Mouse (Mus musculus): Measurements from ENCODE around the gene Ets2. TPM values are rescaled to one million over a fixed set of nuclear protein-coding genes. Genes with fewer than 3 reads are reported as not detected.

Gene Ets2
- polyA plus RNA-seq, 1 experiment from 2014 or later, result 124 TPM

- no peak overlapping the region for H3K4me3 ChIP-seq (replicated peaks)
- H3K9me3 ChIP-seq, result no peaks in the 10 kb centered on the region
- no peaks in the 10 kb centered on the region for H3K36me3 ChIP-seq
- H3K9ac ChIP-seq (replicated peaks), result no peak overlapping the region
- H3K4me2 ChIP-seq, result no peak overlapping the region
- H3K27me3 ChIP-seq, result peaks cover 2% of the 10 kb centered on the region; the same call in 1 of the 2 replicates
- ATAC-seq (ENCODE audit: insufficient number of reproducible peaks, insufficient read depth, low FRiP score, low TSS enrichment, low read depth), result no peak
- H3K4me1 ChIP-seq (replicated peaks), result peaks cover 26% of the 10 kb centered on the region
- no peak overlapping the region for H3K27ac ChIP-seq
- WGBS, result 61% methylated on average over 19 of the region's 19 CpGs
These were observed 33.5 kb upstream of the Ets2 start for GRCm38 (mm10) chr16:95668151-95668993.

GRCm38 (mm10) chr16:95674452-95674921 lies 27.4 kb upstream of the Ets2 start:
- Histone ChIP-seq H3K36me3 (no peaks in the 10 kb centered on the region), H3K4me2 (peak overlapping the region; percentile 44), H3K27ac (peak overlapping the region; percentile 89), H3K4me1 (replicated peaks) (peaks cover 19% of the 10 kb centered on the region), H3K9me3 (no peaks in the 10 kb centered on the region), H3K27me3 (peaks cover 5% of the 10 kb centered on the region; the same call in 1 of the 2 replicates), H3K9ac (replicated peaks) (0 out of 2 replicates have a peak overlapping the region, but pooled peaks have one; percentile 31), H3K4me3 (replicated peaks) (peak overlapping the region; percentile 17)
- peak; percentile 43; the same call in 1 of the 2 replicates for ATAC-seq (ENCODE audit: insufficient number of reproducible peaks, insufficient read depth, low FRiP score, low TSS enrichment, low read depth)
- WGBS, result 28% methylated on average over 5 of the region's 5 CpGs

GRCm38 (mm10) chr16:95675212-95675611 lies 26.7 kb upstream of the Ets2 start:
- Histone ChIP-seq H3K27me3 (peaks cover 5% of the 10 kb centered on the region; the same call in 1 of the 2 replicates), H3K4me2 (no peak overlapping the region), H3K4me3 (replicated peaks) (no peak overlapping the region), H3K27ac (peak overlapping the region; percentile 2; the same call in 1 of the 2 replicates), H3K4me1 (replicated peaks) (peaks cover 19% of the 10 kb centered on the region), H3K9ac (replicated peaks) (no peak overlapping the region), H3K36me3 (no peaks in the 10 kb centered on the region), H3K9me3 (no peaks in the 10 kb centered on the region)
- ATAC-seq (ENCODE audit: insufficient number of reproducible peaks, insufficient read depth, low FRiP score, low TSS enrichment, low read depth), result no peak
- WGBS, result 47% methylated on average over 11 of the region's 11 CpGs

- H3K4me2 ChIP-seq, result no peak overlapping the region
- H3K27ac ChIP-seq, result no peak overlapping the region
- H3K9ac ChIP-seq (replicated peaks), result no peak overlapping the region
- no peaks in the 10 kb centered on the region for H3K36me3 ChIP-seq
- peaks cover 5% of the 10 kb centered on the region; the same call in 1 of the 2 replicates for H3K27me3 ChIP-seq
- 80% methylated on average over 3 of the region's 3 CpGs for WGBS
- no peak for ATAC-seq (ENCODE audit: insufficient number of reproducible peaks, insufficient read depth, low FRiP score, low TSS enrichment, low read depth)
- no peak overlapping the region for H3K4me3 ChIP-seq (replicated peaks)
- peaks cover 19% of the 10 kb centered on the region for H3K4me1 ChIP-seq (replicated peaks)
- H3K9me3 ChIP-seq, result no peaks in the 10 kb centered on the region
These were observed 25.2 kb upstream of the Ets2 start for GRCm38 (mm10) chr16:95676668-95677067.

- 89% methylated on average over 6 of the region's 6 CpGs for WGBS
- Histone ChIP-seq H3K4me1 (replicated peaks) (peaks cover 11% of the 10 kb centered on the region), H3K4me3 (replicated peaks) (no peak overlapping the region), H3K4me2 (no peak overlapping the region), H3K36me3 (no peaks in the 10 kb centered on the region), H3K9ac (replicated peaks) (no peak overlapping the region), H3K9me3 (no peaks in the 10 kb centered on the region), H3K27me3 (no peaks in the 10 kb centered on the region), H3K27ac (no peak overlapping the region)
- ATAC-seq (ENCODE audit: insufficient number of reproducible peaks, insufficient read depth, low FRiP score, low TSS enrichment, low read depth), result no peak
These were observed 19.4 kb upstream of the Ets2 start for GRCm38 (mm10) chr16:95682431-95682892.

- Histone ChIP-seq H3K4me3 (replicated peaks) (no peak overlapping the region), H3K27me3 (no peaks in the 10 kb centered on the region), H3K9me3 (no peaks in the 10 kb centered on the region), H3K9ac (replicated peaks) (no peak overlapping the region), H3K4me2 (no peak overlapping the region), H3K36me3 (no peaks in the 10 kb centered on the region), H3K27ac (no peak overlapping the region), H3K4me1 (replicated peaks) (peaks cover 15% of the 10 kb centered on the region)
- ATAC-seq (ENCODE audit: insufficient number of reproducible peaks, insufficient read depth, low FRiP score, low TSS enrichment, low read depth), result no peak
- WGBS, result 32% methylated on average over 2 of the region's 2 CpGs
These were observed 16.1 kb upstream of the Ets2 start for GRCm38 (mm10) chr16:95685807-95686206.

- 73% methylated on average over 6 of the region's 6 CpGs for WGBS
- Histone ChIP-seq H3K4me2 (no peak overlapping the region), H3K4me3 (replicated peaks) (no peak overlapping the region), H3K27ac (no peak overlapping the region), H3K27me3 (no peaks in the 10 kb centered on the region), H3K4me1 (replicated peaks) (peaks cover 15% of the 10 kb centered on the region), H3K9ac (replicated peaks) (no peak overlapping the region), H3K36me3 (no peaks in the 10 kb centered on the region), H3K9me3 (no peaks in the 10 kb centered on the region)
- no peak for ATAC-seq (ENCODE audit: insufficient number of reproducible peaks, insufficient read depth, low FRiP score, low TSS enrichment, low read depth)
These were observed 15.6 kb upstream of the Ets2 start for GRCm38 (mm10) chr16:95686246-95686645.

GRCm38 (mm10) chr16:95686901-95687300 lies 15.0 kb upstream of the Ets2 start:
- Histone ChIP-seq H3K27ac (no peak overlapping the region), H3K9ac (replicated peaks) (no peak overlapping the region), H3K9me3 (no peaks in the 10 kb centered on the region), H3K4me1 (replicated peaks) (peaks cover 15% of the 10 kb centered on the region), H3K4me3 (replicated peaks) (no peak overlapping the region), H3K4me2 (no peak overlapping the region), H3K27me3 (no peaks in the 10 kb centered on the region), H3K36me3 (no peaks in the 10 kb centered on the region)
- no peak for ATAC-seq (ENCODE audit: insufficient number of reproducible peaks, insufficient read depth, low FRiP score, low TSS enrichment, low read depth)
- WGBS, result 93% methylated on average over 8 of the region's 8 CpGs

- Histone ChIP-seq H3K36me3 (no peaks in the 10 kb centered on the region), H3K27me3 (no peaks in the 10 kb centered on the region), H3K4me2 (no peak overlapping the region), H3K4me3 (replicated peaks) (no peak overlapping the region), H3K9ac (replicated peaks) (no peak overlapping the region), H3K9me3 (no peaks in the 10 kb centered on the region), H3K27ac (no peak overlapping the region), H3K4me1 (replicated peaks) (peaks cover 19% of the 10 kb centered on the region)
- WGBS, result 73% methylated on average over 4 of the region's 4 CpGs
- ATAC-seq (ENCODE audit: insufficient number of reproducible peaks, insufficient read depth, low FRiP score, low TSS enrichment, low read depth), result no peak
These were observed 13.9 kb upstream of the Ets2 start for GRCm38 (mm10) chr16:95688010-95688409.

GRCm38 (mm10) chr16:95696599-95696998 lies 5.3 kb upstream of the Ets2 start:
- WGBS, result 50% methylated on average over 6 of the region's 6 CpGs
- Histone ChIP-seq H3K27me3 (no peaks in the 10 kb centered on the region), H3K4me2 (no peak overlapping the region), H3K27ac (no peak overlapping the region), H3K9me3 (no peaks in the 10 kb centered on the region), H3K4me3 (replicated peaks) (no peak overlapping the region), H3K9ac (replicated peaks) (no peak overlapping the region), H3K4me1 (replicated peaks) (peaks cover 37% of the 10 kb centered on the region), H3K36me3 (no peaks in the 10 kb centered on the region)
- ATAC-seq (ENCODE audit: insufficient number of reproducible peaks, insufficient read depth, low FRiP score, low TSS enrichment, low read depth), result no peak

- Histone ChIP-seq H3K27ac (peak overlapping the region; percentile 54; the same call in 1 of the 2 replicates), H3K4me3 (replicated peaks) (no peak overlapping the region), H3K27me3 (no peaks in the 10 kb centered on the region; the same call in 1 of the 2 replicates), H3K9ac (replicated peaks) (no peak overlapping the region), H3K4me2 (no peak overlapping the region), H3K9me3 (no peaks in the 10 kb centered on the region), H3K36me3 (0 out of 2 replicates have a peak, but pooled peaks cover 3% of the 10 kb centered on the region), H3K4me1 (replicated peaks) (peaks cover 42% of the 10 kb centered on the region)
- no peak for ATAC-seq (ENCODE audit: insufficient number of reproducible peaks, insufficient read depth, low FRiP score, low TSS enrichment, low read depth)
- WGBS, result 61% methylated on average over 3 of the region's 3 CpGs
These were observed 2.2 kb upstream of the Ets2 start for GRCm38 (mm10) chr16:95699721-95700120.
